Mouse (Mus musculus) megakaryocyte-erythroid progenitor cell, adult 5-6 weeks (primary cell): ENCODE measurements around the gene Fcmr. TPM values are rescaled to one million over a fixed set of nuclear protein-coding genes. Genes with fewer than 3 reads are reported as not detected.

Experiments used
- total RNA-seq, 2 experiments: library from RNA; stranded (forward) in 1 of 2; stranded (reverse) in 1 of 2; fragments of 200-1000, 215-1000 nt in 1 of 2; fragments of >200 nt in 1 of 2; fragmentation: Nextera tagmentation in 1 of 2; gene quantifications; 2 replicates each; pipeline ENCODE4 v1.2.3; 2014 to 2017

Fcmr gene
- total RNA-seq, 2 experiments from 2014 or later, result 1.1 TPM; not detected in 1

Other genes starting within 250 kb of the Fcmr start
- not detected in 2 replicates for gene Zp3r, start 236.0 kb upstream of the Fcmr start, total RNA-seq (2014; fragmentation: Nextera tagmentation)
- gene Zp3r, start 236.0 kb upstream of the Fcmr start, total RNA-seq (2017), result not detected in 2 replicates
- not detected in 2 replicates for gene C4bp, start 204.0 kb upstream of the Fcmr start, total RNA-seq (2014; fragmentation: Nextera tagmentation)
- gene C4bp, start 204.0 kb upstream of the Fcmr start, total RNA-seq (2017), result not detected in 2 replicates
- not detected in 2 replicates for gene Gm29427, start 149.9 kb upstream of the Fcmr start, total RNA-seq (2014; fragmentation: Nextera tagmentation)
- 0.19 TPM in 1 of 2 replicates, not detected in the other for gene Gm29427, start 149.9 kb upstream of the Fcmr start, total RNA-seq (2017)
- 14.4 and 15.9 TPM in 2 replicates for gene Yod1, start 148.3 kb upstream of the Fcmr start, total RNA-seq (2014; fragmentation: Nextera tagmentation)
- 12.4 and 15.7 TPM in 2 replicates for gene Yod1, start 148.3 kb upstream of the Fcmr start, total RNA-seq (2017)
- 22.6 and 26.7 TPM in 2 replicates for gene Pfkfb2, start 136.4 kb upstream of the Fcmr start, total RNA-seq (2014; fragmentation: Nextera tagmentation)
- gene Pfkfb2, start 136.4 kb upstream of the Fcmr start, total RNA-seq (2017), result 16.0 and 18.3 TPM in 2 replicates
- gene AA986860, start 133.7 kb upstream of the Fcmr start, total RNA-seq (2014; fragmentation: Nextera tagmentation), result 0.66 and 1.5 TPM in 2 replicates
- gene AA986860, start 133.7 kb upstream of the Fcmr start, total RNA-seq (2017), result 0.50 and 0.94 TPM in 2 replicates
- not detected in 2 replicates for gene Fcamr, start 64.8 kb upstream of the Fcmr start, total RNA-seq (2014; fragmentation: Nextera tagmentation)
- not detected in 2 replicates for gene Fcamr, start 64.8 kb upstream of the Fcmr start, total RNA-seq (2017)
- gene Pigr, start 39.0 kb upstream of the Fcmr start, total RNA-seq (2014; fragmentation: Nextera tagmentation), result not detected in 2 replicates
- not detected in 2 replicates for gene Pigr, start 39.0 kb upstream of the Fcmr start, total RNA-seq (2017)
- gene Il24, start 21.8 kb downstream of the Fcmr start, total RNA-seq (2014; fragmentation: Nextera tagmentation), result not detected in 2 replicates
- gene Il24, start 21.8 kb downstream of the Fcmr start, total RNA-seq (2017), result not detected in 2 replicates
- gene Il20, start 45.8 kb downstream of the Fcmr start, total RNA-seq (2014; fragmentation: Nextera tagmentation), result not detected in 2 replicates
- not detected in 2 replicates for gene Il20, start 45.8 kb downstream of the Fcmr start, total RNA-seq (2017)
- not detected in 2 replicates for gene Il19, start 74.4 kb downstream of the Fcmr start, total RNA-seq (2014; fragmentation: Nextera tagmentation)
- gene Il19, start 74.4 kb downstream of the Fcmr start, total RNA-seq (2017), result not detected in 2 replicates
- not detected in 2 replicates for gene Il10, start 154.2 kb downstream of the Fcmr start, total RNA-seq (2014; fragmentation: Nextera tagmentation)
- not detected in 2 replicates for gene Il10, start 154.2 kb downstream of the Fcmr start, total RNA-seq (2017)
- 43.1 and 46.2 TPM in 2 replicates for gene Mapkapk2, start 232.2 kb downstream of the Fcmr start, total RNA-seq (2014; fragmentation: Nextera tagmentation)
- 37.1 and 42.6 TPM in 2 replicates for gene Mapkapk2, start 232.2 kb downstream of the Fcmr start, total RNA-seq (2017)